Mouse (Mus musculus) liver, adult (tissue): ENCODE measurements around the gene Atp5g1.
A peak's percentile ranks its signal among the peaks of the same experiment; 100 is the strongest.

ENCODE experiments used
- GATA4 ChIP-seq: IDR thresholded peaks from 2 replicates; pipeline ENCODE4 v1.6.1; 2014; ENCODE audit warnings: mild to moderate bottlenecking, low read length; ENCODE audit not compliant: insufficient replicate concordance

Gene Atp5g1

GRCm38 (mm10) chr11:96074351-96075176 lies 906 bp downstream of the Atp5g1 start:
- TF ChIP-seq GATA4 = no peak

GRCm38 (mm10) chr11:96073295-96073993 lies 2.0 kb downstream of the Atp5g1 start:
- TF ChIP-seq GATA4 = no peak

GRCm38 (mm10) chr11:96071013-96071412 lies 4.5 kb downstream of the Atp5g1 start:
- TF ChIP-seq GATA4 = no peak

GRCm38 (mm10) chr11:96070353-96070752 lies 5.1 kb downstream of the Atp5g1 start:
- no peak for TF ChIP-seq GATA4

GRCm38 (mm10) chr11:96068231-96068630 lies 7.2 kb downstream of the Atp5g1 start:
- TF ChIP-seq GATA4 = no peak

GRCm38 (mm10) chr11:96065215-96065911 lies 10.1 kb downstream of the Atp5g1 start, which contains the start of gene Ube2z:
TSS of gene Ube2z (minus strand) at chr11:96065388.
- peak; percentile 44; the same call in 1 of the 2 replicates for TF ChIP-seq GATA4

GRCm38 (mm10) chr11:96064521-96065214 lies 10.8 kb downstream of the Atp5g1 start:
- TF ChIP-seq GATA4 = no peak

- TF ChIP-seq GATA4 = no peak
Observed at GRCm38 (mm10) chr11:96058309-96058708, 17.2 kb downstream of the Atp5g1 start.

GRCm38 (mm10) chr11:96050854-96051253 lies 24.6 kb downstream of the Atp5g1 start:
- no peak for TF ChIP-seq GATA4

- TF ChIP-seq GATA4 = no peak
Observed at GRCm38 (mm10) chr11:96049939-96050338, 25.5 kb downstream of the Atp5g1 start.

GRCm38 (mm10) chr11:96047469-96048373 lies 27.7 kb downstream of the Atp5g1 start:
- TF ChIP-seq GATA4 = no peak

GRCm38 (mm10) chr11:96046793-96047192 lies 28.7 kb downstream of the Atp5g1 start:
- TF ChIP-seq GATA4 = no peak

- no peak for TF ChIP-seq GATA4
Observed at GRCm38 (mm10) chr11:96046028-96046427, 29.4 kb downstream of the Atp5g1 start.
